Mouse (Mus musculus): Measurements from ENCODE around the gene Apbb1. TPM values are rescaled to one million over a fixed set of nuclear protein-coding genes. Genes with fewer than 3 reads are reported as not detected.

Apbb1 gene
- polyA plus RNA-seq, 1 experiment, result 22.4 TPM

GRCm38 (mm10) chr7:105527306-105527937 lies 54.0 kb downstream of the Apbb1 start:
- Histone ChIP-seq H3K4me3 (ENCODE audit: insufficient read depth, poor library complexity, severe bottlenecking) (no peak overlapping the region), H3ac (ENCODE audit: control insufficient read depth, insufficient read length, low read depth) (no peak overlapping the region), H3K79me2 (ENCODE audit: control insufficient read depth, insufficient read depth) (no peaks in the 10 kb centered on the region), H3K36me3 (ENCODE audit: control insufficient read depth, insufficient read depth) (no peaks in the 10 kb centered on the region), H3K79me3 (ENCODE audit: low read depth) (no peaks in the 10 kb centered on the region), H3K27me3 (ENCODE audit: control insufficient read depth, insufficient read depth, insufficient read length) (no peaks in the 10 kb centered on the region)
- peak; percentile 29 for TF ChIP-seq CTCF (IDR thresholded peaks at IDR 0.05; ENCODE audit: control insufficient read depth, insufficient read depth, insufficient read length)
- TF ChIP-seq MAX (IDR thresholded peaks at IDR 0.05), result no peak

- Histone ChIP-seq H3ac (ENCODE audit: control insufficient read depth, insufficient read length, low read depth) (no peak overlapping the region), H3K4me3 (ENCODE audit: insufficient read depth, poor library complexity, severe bottlenecking) (no peak overlapping the region), H3K27me3 (ENCODE audit: control insufficient read depth, insufficient read depth, insufficient read length) (no peaks in the 10 kb centered on the region), H3K79me3 (ENCODE audit: low read depth) (no peaks in the 10 kb centered on the region), H3K36me3 (ENCODE audit: control insufficient read depth, insufficient read depth) (no peaks in the 10 kb centered on the region), H3K79me2 (ENCODE audit: control insufficient read depth, insufficient read depth) (no peaks in the 10 kb centered on the region)
- TF ChIP-seq MYOD1 (IDR thresholded peaks at IDR 0.05; ENCODE audit: control insufficient read depth, insufficient read length, low read depth) (no peak), CTCF (IDR thresholded peaks at IDR 0.05; ENCODE audit: control insufficient read depth, insufficient read depth, insufficient read length) (no peak), MYOG (IDR thresholded peaks at IDR 0.05; ENCODE audit: control insufficient read depth, extremely low read depth, insufficient read length) (no peak), USF1 (IDR thresholded peaks at IDR 0.05; ENCODE audit: low read depth) (no peak), FOSL1 (IDR thresholded peaks at IDR 0.05; ENCODE audit: insufficient read depth, low read length, poor library complexity, severe bottlenecking) (no peak), CEBPB (IDR thresholded peaks at IDR 0.05; ENCODE audit: low read depth) (no peak), MAX (IDR thresholded peaks at IDR 0.05) (no peak)
Measured at GRCm38 (mm10) chr7:105524222-105524621, 57.2 kb downstream of the Apbb1 start.

GRCm38 (mm10) chr7:105520201-105520600 lies 61.3 kb downstream of the Apbb1 start:
- H3K27me3 ChIP-seq (ENCODE audit: control insufficient read depth, insufficient read depth, insufficient read length), result no peaks in the 10 kb centered on the region
- no peak overlapping the region for H3ac ChIP-seq (ENCODE audit: control insufficient read depth, insufficient read length, low read depth)
- no peaks in the 10 kb centered on the region for H3K79me3 ChIP-seq (ENCODE audit: low read depth)
- no peak for TF ChIP-seq MAX (IDR thresholded peaks at IDR 0.05)
- H3K4me3 ChIP-seq (ENCODE audit: insufficient read depth, poor library complexity, severe bottlenecking), result no peak overlapping the region
- no peaks in the 10 kb centered on the region for H3K79me2 ChIP-seq (ENCODE audit: control insufficient read depth, insufficient read depth)
- no peaks in the 10 kb centered on the region for H3K36me3 ChIP-seq (ENCODE audit: control insufficient read depth, insufficient read depth)

- Histone ChIP-seq H3ac (ENCODE audit: control insufficient read depth, insufficient read length, low read depth) (no peak overlapping the region), H3K27me3 (ENCODE audit: control insufficient read depth, insufficient read depth, insufficient read length) (no peaks in the 10 kb centered on the region), H3K79me3 (ENCODE audit: low read depth) (no peaks in the 10 kb centered on the region), H3K36me3 (ENCODE audit: control insufficient read depth, insufficient read depth) (no peaks in the 10 kb centered on the region), H3K79me2 (ENCODE audit: control insufficient read depth, insufficient read depth) (no peaks in the 10 kb centered on the region), H3K4me3 (ENCODE audit: insufficient read depth, poor library complexity, severe bottlenecking) (no peak overlapping the region)
- TF ChIP-seq CTCF (IDR thresholded peaks at IDR 0.05; ENCODE audit: control insufficient read depth, insufficient read depth, insufficient read length) (no peak), MYOG (IDR thresholded peaks at IDR 0.05; ENCODE audit: control insufficient read depth, extremely low read depth, insufficient read length) (no peak), MAX (IDR thresholded peaks at IDR 0.05) (no peak)
Measured at GRCm38 (mm10) chr7:105519771-105520170, 61.7 kb downstream of the Apbb1 start.

GRCm38 (mm10) chr7:105519336-105519735 lies 62.1 kb downstream of the Apbb1 start:
- no peaks in the 10 kb centered on the region for H3K36me3 ChIP-seq (ENCODE audit: control insufficient read depth, insufficient read depth)
- H3ac ChIP-seq (ENCODE audit: control insufficient read depth, insufficient read length, low read depth), result no peak overlapping the region
- no peaks in the 10 kb centered on the region for H3K27me3 ChIP-seq (ENCODE audit: control insufficient read depth, insufficient read depth, insufficient read length)
- no peaks in the 10 kb centered on the region for H3K79me3 ChIP-seq (ENCODE audit: low read depth)
- no peak for TF ChIP-seq MYOD1 (IDR thresholded peaks at IDR 0.05; ENCODE audit: control insufficient read depth, insufficient read length, low read depth)
- no peak for TF ChIP-seq FOSL1 (IDR thresholded peaks at IDR 0.05; ENCODE audit: insufficient read depth, low read length, poor library complexity, severe bottlenecking)
- TF ChIP-seq CTCF (IDR thresholded peaks at IDR 0.05; ENCODE audit: control insufficient read depth, insufficient read depth, insufficient read length), result no peak
- no peak for TF ChIP-seq MYOG (IDR thresholded peaks at IDR 0.05; ENCODE audit: control insufficient read depth, extremely low read depth, insufficient read length)
- no peak for TF ChIP-seq USF1 (IDR thresholded peaks at IDR 0.05; ENCODE audit: low read depth)
- TF ChIP-seq CEBPB (IDR thresholded peaks at IDR 0.05; ENCODE audit: low read depth), result no peak
- TF ChIP-seq MAX (IDR thresholded peaks at IDR 0.05), result no peak
- H3K79me2 ChIP-seq (ENCODE audit: control insufficient read depth, insufficient read depth), result no peaks in the 10 kb centered on the region
- no peak overlapping the region for H3K4me3 ChIP-seq (ENCODE audit: insufficient read depth, poor library complexity, severe bottlenecking)

GRCm38 (mm10) chr7:105516669-105517360 lies 64.6 kb downstream of the Apbb1 start:
- no peaks in the 10 kb centered on the region for H3K27me3 ChIP-seq (ENCODE audit: control insufficient read depth, insufficient read depth, insufficient read length)
- TF ChIP-seq CEBPB (IDR thresholded peaks at IDR 0.05; ENCODE audit: low read depth) (no peak), USF1 (IDR thresholded peaks at IDR 0.05; ENCODE audit: low read depth) (no peak), CTCF (IDR thresholded peaks at IDR 0.05; ENCODE audit: control insufficient read depth, insufficient read depth, insufficient read length) (no peak), FOSL1 (IDR thresholded peaks at IDR 0.05; ENCODE audit: insufficient read depth, low read length, poor library complexity, severe bottlenecking) (no peak), MAX (IDR thresholded peaks at IDR 0.05) (no peak), MYOD1 (IDR thresholded peaks at IDR 0.05; ENCODE audit: control insufficient read depth, insufficient read length, low read depth) (no peak), MYOG (IDR thresholded peaks at IDR 0.05; ENCODE audit: control insufficient read depth, extremely low read depth, insufficient read length) (no peak)
- no peaks in the 10 kb centered on the region for H3K79me3 ChIP-seq (ENCODE audit: low read depth)
- H3K4me3 ChIP-seq (ENCODE audit: insufficient read depth, poor library complexity, severe bottlenecking), result no peak overlapping the region
- no peak overlapping the region for H3ac ChIP-seq (ENCODE audit: control insufficient read depth, insufficient read length, low read depth)
- no peaks in the 10 kb centered on the region for H3K79me2 ChIP-seq (ENCODE audit: control insufficient read depth, insufficient read depth)
- no peaks in the 10 kb centered on the region for H3K36me3 ChIP-seq (ENCODE audit: control insufficient read depth, insufficient read depth)

Data from C2C12 (cell line).